Mouse (Mus musculus): ENCODE measurements around the gene 1700028P14Rik.

Gene 1700028P14Rik

GRCm38 (mm10) chr19:23643819-23644218 lies 8.8 kb downstream of the 1700028P14Rik start:
- POLR2A ChIA-PET: no interaction called here

GRCm38 (mm10) chr19:23636786-23637185 lies 15.8 kb downstream of the 1700028P14Rik start:
- CTCF ChIA-PET: no interaction called here
- POLR2A ChIA-PET: interaction anchor here in 2 of 4 experiments (0.8 to 0.9 kb wide), 2 partner anchors 31 to 320 kb away, joined by 3 read pairs; no protein-coding TSS in a partner anchor

More at GRCm38 (mm10) chr19:23643819-23644218, 8.8 kb downstream of the 1700028P14Rik start:
- CTCF ChIA-PET: no interaction called here

- ChIA-PET POLR2A (interaction anchor here in 2 of 4 experiments (0.7 to 1.2 kb wide), 2 partner anchors 8 to 16 kb away, joined by 3 read pairs; no protein-coding TSS in a partner anchor), CTCF (interaction anchor here in 2 of 4 experiments (0.6 to 1.0 kb wide), 3 partner anchors 17 to 267 kb away, joined by 3 read pairs; no protein-coding TSS in a partner anchor)
Measured at GRCm38 (mm10) chr19:23631611-23632492, 20.8 kb downstream of the 1700028P14Rik start.

GRCm38 (mm10) chr19:23614268-23614667 lies 38.3 kb downstream of the 1700028P14Rik start:
- POLR2A ChIA-PET: interaction anchor here in 1 of 4 experiments (0.5 kb wide), 1 partner anchor 299 kb away, joined by 3 read pairs; no protein-coding TSS in a partner anchor
- CTCF ChIA-PET: interaction anchor here in 1 of 4 experiments (1.0 kb wide), 1 partner anchor 143 kb away, joined by 3 read pairs; no protein-coding TSS in a partner anchor

- POLR2A ChIA-PET: no interaction called here
- CTCF ChIA-PET: no interaction called here
Measured at GRCm38 (mm10) chr19:23609724-23610123, 42.9 kb downstream of the 1700028P14Rik start.

GRCm38 (mm10) chr19:23607951-23608350 lies 44.7 kb downstream of the 1700028P14Rik start:
- ChIA-PET POLR2A (interaction anchor here in 1 of 4 experiments (0.7 kb wide), 1 partner anchor 32 kb away, joined by 3 read pairs; no protein-coding TSS in a partner anchor), CTCF (no interaction called here)

- POLR2A ChIA-PET: no interaction called here
- CTCF ChIA-PET: no interaction called here
Measured at GRCm38 (mm10) chr19:23594950-23595349, 57.7 kb downstream of the 1700028P14Rik start.

- CTCF ChIA-PET: interaction anchor here in 1 of 4 experiments (1.5 kb wide), 1 partner anchor 193 kb away, joined by 4 read pairs; no protein-coding TSS in a partner anchor
- POLR2A ChIA-PET: interaction anchor here in 1 of 4 experiments (0.6 kb wide), 1 partner anchor 359 kb away, joined by 3 read pairs; no protein-coding TSS in a partner anchor
Measured at GRCm38 (mm10) chr19:23578606-23579355, 73.8 kb downstream of the 1700028P14Rik start.

GRCm38 (mm10) chr19:23576685-23577084 lies 75.9 kb downstream of the 1700028P14Rik start:
- CTCF ChIA-PET: interaction anchor here in 3 of 4 experiments (0.6 to 1.3 kb wide), 4 partner anchors 182 to 393 kb away, joined by 3 to 7 read pairs (median 5); partner anchors contain the start of gene Apba1 (in 2 of the 3)
- POLR2A ChIA-PET: no interaction called here

- ChIA-PET CTCF (no interaction called here), POLR2A (interaction anchor here in 1 of 4 experiments (0.6 kb wide), 1 partner anchor 321 kb away, joined by 7 read pairs; no protein-coding TSS in a partner anchor)
Measured at GRCm38 (mm10) chr19:23563693-23564092, 88.9 kb downstream of the 1700028P14Rik start.

GRCm38 (mm10) chr19:23562588-23562987 lies 90.0 kb downstream of the 1700028P14Rik start:
- CTCF ChIA-PET: no interaction called here
- POLR2A ChIA-PET: no interaction called here

GRCm38 (mm10) chr19:23562061-23562460 lies 90.6 kb downstream of the 1700028P14Rik start:
- POLR2A ChIA-PET: no interaction called here
- CTCF ChIA-PET: no interaction called here

- CTCF ChIA-PET: no interaction called here
- POLR2A ChIA-PET: interaction anchor here in 1 of 4 experiments (0.8 kb wide), 1 partner anchor 10 kb away, joined by 3 read pairs; no protein-coding TSS in a partner anchor
Measured at GRCm38 (mm10) chr19:23553450-23553849, 99.2 kb downstream of the 1700028P14Rik start.

- ChIA-PET CTCF (interaction anchor here (0.5 to 1.6 kb wide), 8 partner anchors 22 to 227 kb away, joined by 3 to 13 read pairs (median 4); partner anchors contain the start of gene Apba1 (in 3 of the 4)), POLR2A (interaction anchor here in 1 of 4 experiments (0.6 kb wide), 1 partner anchor 321 kb away, joined by 8 read pairs; no protein-coding TSS in a partner anchor)
Measured at GRCm38 (mm10) chr19:23545604-23546003, 107.0 kb downstream of the 1700028P14Rik start.

- CTCF ChIA-PET: no interaction called here
- POLR2A ChIA-PET: interaction anchor here in 1 of 4 experiments (0.6 to 0.9 kb wide), 2 partner anchors 10 to 392 kb away, joined by 3 to 8 read pairs; no protein-coding TSS in a partner anchor
Measured at GRCm38 (mm10) chr19:23543244-23544004, 109.2 kb downstream of the 1700028P14Rik start.

- POLR2A ChIA-PET: no interaction called here
- CTCF ChIA-PET: interaction anchor here in 1 of 4 experiments (0.7 kb wide), 1 partner anchor 19 kb away, joined by 3 read pairs; no protein-coding TSS in a partner anchor
Measured at GRCm38 (mm10) chr19:23542759-23543158, 109.9 kb downstream of the 1700028P14Rik start.

- CTCF ChIA-PET: interaction anchor here in 3 of 4 experiments (0.6 to 1.2 kb wide), 4 partner anchors 12 to 1070 kb away, joined by 3 to 9 read pairs (median 4); no protein-coding TSS in a partner anchor
Measured at GRCm38 (mm10) chr19:23535700-23536099, 116.9 kb downstream of the 1700028P14Rik start.

GRCm38 (mm10) chr19:23531899-23532298 lies 120.7 kb downstream of the 1700028P14Rik start:
- POLR2A ChIA-PET: interaction anchor here in 1 of 4 experiments (0.6 kb wide), 1 partner anchor 262 kb away, joined by 3 read pairs; no protein-coding TSS in a partner anchor
- CTCF ChIA-PET: no interaction called here

More at GRCm38 (mm10) chr19:23535700-23536099, 116.9 kb downstream of the 1700028P14Rik start:
- POLR2A ChIA-PET: interaction anchor here in 2 of 4 experiments (0.6 to 1.2 kb wide), 3 partner anchors 12 to 254 kb away, joined by 3 to 4 read pairs (median 3); no protein-coding TSS in a partner anchor

Data from embryonic stem cell, embryonic (primary cell).